Mouse (Mus musculus) B cell, adult 67 days (primary cell): ENCODE results near the gene Gm8374. TPM values are rescaled to one million over a fixed set of nuclear protein-coding genes. Genes with fewer than 3 reads are reported as not detected.

Source experiments
- total RNA-seq, 2 experiments: library from RNA; stranded (reverse); gene quantifications; 4 replicates each; pipeline ENCODE4 v1.2.4; 2023

The Gm8374 gene
- total RNA-seq, result not detected

GRCm38 (mm10) chr14:7365034-7365433 is at the start of gene Gm8374:
TSS of gene Gm8374 (minus strand) at chr14:7365134.

GRCm38 (mm10) chr14:7332295-7332694 is 32.6 kb downstream of the Gm8374 start, which contains the start of gene Gm5797:
TSS of gene Gm5797 (minus strand) at chr14:7332395.

DNA sequence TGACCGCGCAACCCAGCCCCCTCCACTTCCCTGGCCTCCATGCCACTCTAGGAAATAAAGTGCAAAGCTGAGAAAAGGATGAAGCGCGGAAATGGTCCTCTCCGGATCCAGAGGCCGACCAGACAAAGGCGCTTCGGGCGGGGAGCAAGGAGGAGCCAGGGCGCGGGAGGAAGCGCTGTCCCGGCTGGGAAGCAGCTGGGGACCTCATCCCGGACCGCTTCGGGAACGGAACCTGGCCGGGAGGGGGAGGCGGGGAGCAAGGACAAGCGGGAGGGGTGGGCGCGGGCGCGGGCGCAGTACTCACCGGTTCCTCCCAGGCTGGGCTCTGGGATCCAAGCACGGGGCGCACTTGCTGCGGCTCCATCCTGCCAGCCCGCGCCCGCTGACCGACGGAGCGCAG is 50.3 kb downstream of the Gm8374 start, which contains the start of gene Gm3739:
Gene Gm3739, minus strand, starts transcription at position 389 of the 400 bp plus-strand sequence.

Other genes starting within 250 kb of the Gm8374 start
- not detected for gene Gm6676, start 239.7 kb downstream of the Gm8374 start, total RNA-seq
- gene Gm3512, start 190.6 kb downstream of the Gm8374 start, total RNA-seq, result not detected
- gene Gm16434, start 170.6 kb downstream of the Gm8374 start, total RNA-seq, result not detected
- not detected for gene Gm3727, start 100.4 kb downstream of the Gm8374 start, total RNA-seq
- gene Gm3739, start 50.1 kb downstream of the Gm8374 start, total RNA-seq, result under 1 TPM in 1 of 2 experiments, not detected in 1; 0.27 TPM
- gene Gm5797, start 32.7 kb downstream of the Gm8374 start, total RNA-seq, result not detected
- gene Gm3755, start 85.8 kb upstream of the Gm8374 start, total RNA-seq, result not detected
- not detected for gene Gm3752, start 118.6 kb upstream of the Gm8374 start, total RNA-seq
- not detected for gene Gm3558, start 203.4 kb upstream of the Gm8374 start, total RNA-seq
- not detected for gene Gm10338, start 230.5 kb upstream of the Gm8374 start, total RNA-seq